Mouse (Mus musculus): ENCODE measurements around the gene Olfr1502.
"Not testable (repeated sequence)": the region's sequence is repeated elsewhere in the genome, so short reads cannot be mapped to it uniquely, and the experiment has no call there.

Gene Olfr1502

DNA sequence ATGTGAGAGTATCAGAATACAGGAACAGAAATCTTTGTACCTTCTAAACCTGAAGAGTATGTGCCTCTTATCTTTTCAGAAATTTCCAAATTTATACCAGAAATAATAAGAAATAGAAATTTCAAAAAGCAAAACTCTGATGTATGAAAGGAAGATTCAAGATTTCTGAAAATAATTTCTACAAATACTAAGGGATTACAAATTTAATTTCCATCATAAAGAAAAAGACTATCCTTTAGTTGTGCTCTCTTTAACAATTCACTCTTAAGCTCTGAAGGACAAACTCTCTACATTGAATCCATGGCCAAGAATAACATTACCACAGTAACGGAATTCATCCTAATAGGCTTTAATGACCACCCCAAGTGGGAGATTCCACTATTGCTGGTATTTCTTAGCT lies at the start of gene Olfr1502:
Olfr1502 (plus strand) TSS at position 301 of the 400 bp plus-strand sequence.
- DNase-seq (ENCODE audit: low spot score in 2 of 2): no peak

DNA sequence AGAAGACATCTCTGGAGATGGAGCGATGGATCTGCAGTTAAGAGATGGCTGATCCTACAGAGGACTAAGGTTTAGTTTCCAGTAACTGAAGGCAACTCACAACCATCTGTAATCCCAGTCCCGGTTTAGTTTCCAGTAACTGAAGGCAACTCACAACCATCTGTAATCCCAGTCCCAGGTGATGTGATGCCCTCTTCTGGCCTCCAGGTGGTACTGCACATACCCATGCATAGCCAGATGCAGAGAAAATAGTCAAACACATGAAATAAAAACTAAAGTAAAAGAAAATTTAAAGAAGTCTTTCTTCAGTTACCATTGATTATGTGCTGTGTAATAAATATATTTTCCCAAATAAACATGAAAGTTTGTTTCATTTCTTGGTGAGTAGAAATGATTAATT lies 48.8 kb upstream of the Olfr1502 start:
- no peak for DNase-seq (ENCODE audit: low spot score in 2 of 2)

DNA sequence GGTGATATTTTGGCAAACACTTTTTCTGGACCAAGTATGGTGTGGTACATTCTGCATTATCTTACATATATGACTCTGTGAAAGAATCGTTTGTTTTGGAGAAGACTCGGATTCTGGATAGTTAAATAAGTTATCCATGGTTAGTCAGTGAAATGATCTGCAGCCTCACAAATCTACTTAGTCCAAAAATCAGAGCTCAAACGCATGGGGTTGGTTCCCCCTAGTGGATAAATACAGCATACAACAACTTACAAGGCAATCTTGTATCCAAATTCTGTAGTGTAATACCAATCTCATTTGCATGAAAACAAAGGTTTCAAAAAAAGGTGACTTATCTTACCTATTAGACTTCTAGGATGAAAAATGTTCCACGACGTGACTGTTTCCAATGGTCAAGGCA lies 42.8 kb upstream of the Olfr1502 start:
- DNase-seq (ENCODE audit: low spot score in 2 of 2): no peak

DNA sequence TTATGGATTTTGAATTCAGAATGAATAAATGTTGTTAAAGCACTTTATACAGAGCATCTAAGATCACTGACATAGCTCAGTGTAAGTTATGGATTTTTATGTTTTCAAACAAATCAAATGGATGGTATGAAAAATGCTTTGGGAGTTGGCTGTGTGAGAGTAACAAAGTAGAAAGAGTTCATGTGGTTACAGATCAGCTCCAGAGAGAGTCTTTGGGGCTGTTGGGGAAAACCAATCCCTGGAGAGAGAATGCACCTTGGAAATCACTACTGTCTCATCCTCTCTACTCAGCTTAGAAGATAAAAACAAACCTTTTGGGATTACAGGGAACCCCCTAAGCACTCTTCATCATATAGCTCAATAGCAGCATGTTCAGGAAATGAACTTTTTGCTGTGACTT lies 42.2 kb upstream of the Olfr1502 start, which contains the start of gene Olfr1499:
Olfr1499 (minus strand) TSS at position 101 of the 400 bp plus-strand sequence.
- DNase-seq (ENCODE audit: low spot score in 2 of 2): no peak

DNA sequence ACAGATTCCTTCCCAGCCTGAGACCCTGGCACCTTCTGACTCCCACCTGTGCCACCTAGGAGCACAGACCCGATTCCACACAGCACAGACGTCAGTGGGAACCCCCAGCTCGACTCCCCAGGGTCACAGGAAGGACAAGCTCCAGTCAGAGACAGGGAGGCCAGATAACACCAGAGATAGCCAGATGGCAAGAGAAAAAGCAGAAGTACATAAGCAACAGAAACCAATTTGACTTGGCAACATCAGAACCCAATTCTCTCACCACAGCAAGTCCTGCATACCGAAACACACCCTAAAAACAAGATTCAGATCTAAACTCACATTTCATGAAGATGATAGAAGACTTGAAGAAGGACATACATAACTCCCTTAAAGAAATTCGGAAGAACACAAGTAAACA lies 40.7 kb upstream of the Olfr1502 start:
- DNase-seq (ENCODE audit: low spot score in 2 of 2): no peak

DNA sequence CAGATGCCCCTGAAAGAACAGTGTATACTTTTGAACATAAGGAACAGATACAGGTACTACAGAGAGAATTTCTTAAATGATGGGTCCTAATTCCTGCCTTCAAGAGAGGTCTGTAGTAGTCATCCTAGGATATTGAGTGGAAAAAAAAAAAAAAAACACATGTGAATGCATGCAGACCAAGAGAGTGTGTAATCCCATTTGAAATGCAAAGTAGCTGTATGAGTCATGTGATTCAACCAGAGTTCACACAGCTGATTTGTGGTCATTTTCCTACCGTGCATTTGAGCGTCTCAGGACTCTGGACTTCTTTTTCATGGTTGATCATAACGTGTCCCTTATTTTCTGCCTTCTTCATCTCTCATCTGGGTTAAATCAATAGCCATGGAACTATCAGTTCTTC lies 33.1 kb upstream of the Olfr1502 start:
- no peak for DNase-seq (ENCODE audit: low spot score in 2 of 2)

DNA sequence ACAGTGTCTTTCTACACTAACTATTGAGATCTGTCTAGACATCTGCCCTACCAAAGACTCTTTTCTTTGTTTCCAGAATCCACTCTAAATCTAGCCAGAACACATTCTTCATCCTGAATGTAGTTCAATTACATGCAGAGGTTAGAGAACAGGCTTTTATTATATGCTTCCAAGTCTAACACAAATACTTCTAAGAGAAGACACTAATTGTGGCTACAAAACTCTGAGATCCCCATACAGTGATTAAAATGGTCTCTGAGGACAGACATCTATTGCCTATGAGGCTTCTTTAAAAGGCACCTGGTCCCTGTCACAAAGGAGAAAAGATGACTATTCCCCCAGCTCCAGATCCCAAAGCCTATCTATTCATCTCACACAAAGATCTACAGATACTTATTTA lies 31.2 kb upstream of the Olfr1502 start, which contains the start of gene Olfr1500:
Olfr1500 (minus strand) TSS at position 101 of the 400 bp plus-strand sequence.
- no peak for DNase-seq (ENCODE audit: low spot score in 2 of 2)

DNA sequence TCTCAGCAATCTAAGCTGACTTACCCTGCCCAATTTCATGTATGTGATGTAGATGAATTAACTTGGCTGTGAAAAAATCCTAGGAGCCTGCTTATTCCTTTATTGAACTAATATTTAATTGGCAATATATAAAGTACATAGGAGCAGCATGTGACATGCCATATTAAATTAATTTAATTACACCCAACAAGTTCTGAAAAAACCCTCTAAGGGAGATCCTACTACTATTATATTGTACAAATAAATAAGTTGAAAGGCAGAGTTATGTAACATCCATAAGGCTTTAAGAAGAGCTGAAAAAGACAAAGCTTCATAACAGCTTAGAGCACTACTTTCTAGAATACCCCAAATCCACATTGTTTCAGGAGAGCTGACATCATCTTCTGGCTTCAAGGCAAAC lies 11.0 kb upstream of the Olfr1502 start, which contains the start of gene Olfr1501:
Olfr1501 (minus strand) TSS at position 101 of the 400 bp plus-strand sequence.
- DNase-seq (ENCODE audit: low spot score in 2 of 2): not testable (repeated sequence)

DNA sequence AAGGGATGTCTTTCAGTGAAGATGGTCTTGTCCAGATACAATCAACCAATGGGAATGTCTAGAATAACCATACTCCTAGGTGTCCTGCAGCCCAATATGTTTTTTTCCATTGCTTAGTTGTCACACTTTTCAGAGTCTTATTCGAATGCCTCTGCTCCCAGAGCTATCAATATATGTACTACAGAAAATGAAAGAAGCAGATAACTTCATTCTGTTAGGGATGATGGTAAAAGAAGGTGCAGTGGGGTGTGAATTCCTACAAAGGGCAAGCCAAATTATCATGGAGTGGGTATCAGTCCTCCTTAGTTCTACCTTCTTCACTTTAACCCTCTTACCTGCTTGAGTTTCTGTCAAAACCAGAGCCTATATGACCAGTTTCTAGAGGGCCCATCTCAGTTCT lies 36.2 kb downstream of the Olfr1502 start, which contains the start of gene Olfr1504:
Olfr1504 (minus strand) TSS at position 101 of the 400 bp plus-strand sequence.
- no peak for DNase-seq (ENCODE audit: low spot score in 2 of 2)
